Mouse (Mus musculus): ENCODE data around the gene Ssrp1.

DNA sequence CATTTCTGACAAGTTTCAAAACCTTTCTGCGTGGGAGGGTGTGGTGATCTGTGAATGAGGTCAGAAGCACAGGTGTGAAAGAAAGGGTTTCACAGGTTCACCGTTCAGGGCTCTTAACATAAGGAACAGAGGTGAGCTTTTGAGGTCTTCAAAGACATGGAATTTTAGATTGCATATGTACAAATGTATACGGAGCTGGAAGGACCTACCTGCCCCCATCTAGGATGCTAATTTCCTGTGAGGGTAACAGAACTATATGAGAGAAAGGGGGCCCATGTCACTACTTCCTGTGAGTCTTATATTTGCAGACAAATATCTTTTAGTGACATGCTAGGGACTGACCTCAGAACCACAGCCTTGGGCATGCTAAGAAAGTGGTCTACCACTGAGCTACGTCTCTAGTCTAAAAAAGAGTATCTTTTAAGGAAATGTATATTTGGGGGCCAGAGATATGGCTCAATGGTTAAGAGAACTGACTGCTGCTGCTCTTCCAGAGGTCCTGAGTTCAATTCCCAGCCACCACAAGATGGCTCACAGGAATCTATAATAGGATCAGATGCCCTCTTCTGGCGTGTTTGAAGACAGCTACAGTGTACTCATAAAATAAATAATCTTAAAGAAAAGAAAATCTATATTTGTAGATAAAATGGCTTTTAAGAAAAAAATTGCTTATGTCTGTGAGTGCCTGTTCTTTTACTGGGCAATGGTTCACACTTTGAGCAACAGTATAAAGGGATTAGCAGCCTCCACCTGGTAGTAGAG is 23.0 kb upstream of the Ssrp1 start:
- no peak for TF ChIP-seq CTCF (conservative IDR thresholded peaks at IDR 0.05; ENCODE audit: low read length)
- no peak for TF ChIP-seq NANOG (IDR thresholded peaks at IDR 0.05; ENCODE audit: borderline replicate concordance, low read length)
